Mouse (Mus musculus): ENCODE results near the gene Stil. TPM values are rescaled to one million over a fixed set of nuclear protein-coding genes. Genes with fewer than 3 reads are reported as not detected.
A peak's percentile ranks its signal among the peaks of the same experiment; 100 is the strongest.

Gene Stil
- polyA plus RNA-seq, 1 experiment: 0.28 TPM

- peak; percentile 62 for DNase-seq
- peaks cover 3% of the 10 kb centered on the region for H3K4me1 ChIP-seq (ENCODE audit: control insufficient read depth, insufficient read depth, low read length)
- WGBS: 1% methylated on average over 48 of the region's 48 CpGs
Observed at GRCm38 (mm10) chr4:115056921-115057673, 57.1 kb downstream of the Stil start.

GRCm38 (mm10) chr4:115057674-115058316 is 57.8 kb downstream of the Stil start:
- peak overlapping the region; percentile 75 for H3K4me3 ChIP-seq (replicated peaks; ENCODE audit: extremely low read depth, low read depth, low read length)
- H3K4me1 ChIP-seq (ENCODE audit: control insufficient read depth, insufficient read depth, low read length): peaks cover 3% of the 10 kb centered on the region
- 3% methylated on average over 33 of the region's 33 CpGs for WGBS
- TF ChIP-seq CTCF (IDR thresholded peaks at IDR 0.05; ENCODE audit: insufficient read depth, low read length): no peak
- no peak for TF ChIP-seq POLR2A (IDR thresholded peaks at IDR 0.05; ENCODE audit: borderline replicate concordance, extremely low read depth, low read depth, low read length)
- peak; percentile 40 for DNase-seq

More at GRCm38 (mm10) chr4:115056921-115057673, 57.1 kb downstream of the Stil start:
- TF ChIP-seq CTCF (IDR thresholded peaks at IDR 0.05; ENCODE audit: insufficient read depth, low read length): no peak
- TF ChIP-seq POLR2A (IDR thresholded peaks at IDR 0.05; ENCODE audit: borderline replicate concordance, extremely low read depth, low read depth, low read length): peak; percentile 70
- H3K4me3 ChIP-seq (replicated peaks; ENCODE audit: extremely low read depth, low read depth, low read length): peak overlapping the region; percentile 75

- peaks cover 3% of the 10 kb centered on the region; the same call in 1 of the 2 replicates for H3K4me1 ChIP-seq (ENCODE audit: control insufficient read depth, insufficient read depth, low read length)
- 3% methylated on average over 20 of the region's 20 CpGs for WGBS
- peak; percentile 47 for DNase-seq
- H3K4me3 ChIP-seq (replicated peaks; ENCODE audit: extremely low read depth, low read depth, low read length): peak overlapping the region; percentile 61
- TF ChIP-seq CTCF (IDR thresholded peaks at IDR 0.05; ENCODE audit: insufficient read depth, low read length) (no peak), POLR2A (IDR thresholded peaks at IDR 0.05; ENCODE audit: borderline replicate concordance, extremely low read depth, low read depth, low read length) (peak; percentile 34; the same call in 1 of the 2 replicates)
Observed at GRCm38 (mm10) chr4:115058317-115058761, 58.4 kb downstream of the Stil start.

- WGBS: 11% methylated on average over 23 of the region's 23 CpGs
- Histone ChIP-seq H3K4me3 (replicated peaks; ENCODE audit: extremely low read depth, low read depth, low read length) (peak overlapping the region; percentile 50), H3K4me1 (ENCODE audit: control insufficient read depth, insufficient read depth, low read length) (peaks cover 3% of the 10 kb centered on the region; the same call in 1 of the 2 replicates)
- DNase-seq: no peak
- TF ChIP-seq POLR2A (IDR thresholded peaks at IDR 0.05; ENCODE audit: borderline replicate concordance, extremely low read depth, low read depth, low read length): no peak; the same call in 1 of the 2 replicates
- TF ChIP-seq CTCF (IDR thresholded peaks at IDR 0.05; ENCODE audit: insufficient read depth, low read length): no peak
Observed at GRCm38 (mm10) chr4:115058871-115059590, 59.1 kb downstream of the Stil start.

- peak; percentile 31 for DNase-seq
- WGBS: 27% methylated on average over 12 of the region's 12 CpGs
- no peak for TF ChIP-seq CTCF (IDR thresholded peaks at IDR 0.05; ENCODE audit: insufficient read depth, low read length)
- peak; percentile 34; the same call in 1 of the 2 replicates for TF ChIP-seq POLR2A (IDR thresholded peaks at IDR 0.05; ENCODE audit: borderline replicate concordance, extremely low read depth, low read depth, low read length)
- H3K4me3 ChIP-seq (replicated peaks; ENCODE audit: extremely low read depth, low read depth, low read length): peak overlapping the region; percentile 77
- H3K4me1 ChIP-seq (ENCODE audit: control insufficient read depth, insufficient read depth, low read length): peaks cover 3% of the 10 kb centered on the region; the same call in 1 of the 2 replicates
Observed at GRCm38 (mm10) chr4:115059871-115060270, 59.9 kb downstream of the Stil start.

- Histone ChIP-seq H3K4me1 (ENCODE audit: control insufficient read depth, insufficient read depth, low read length) (peaks cover 3% of the 10 kb centered on the region; the same call in 1 of the 2 replicates), H3K4me3 (replicated peaks; ENCODE audit: extremely low read depth, low read depth, low read length) (no peak overlapping the region)
- no peak for DNase-seq
- WGBS: 21% methylated on average over 3 of the region's 3 CpGs
- no peak for TF ChIP-seq CTCF (IDR thresholded peaks at IDR 0.05; ENCODE audit: insufficient read depth, low read length)
- no peak for TF ChIP-seq POLR2A (IDR thresholded peaks at IDR 0.05; ENCODE audit: borderline replicate concordance, extremely low read depth, low read depth, low read length)
Observed at GRCm38 (mm10) chr4:115060753-115061152, 60.8 kb downstream of the Stil start.

GRCm38 (mm10) chr4:115062540-115062874 is 62.5 kb downstream of the Stil start:
- no peak for DNase-seq

GRCm38 (mm10) chr4:115062875-115063517 is 63.0 kb downstream of the Stil start:
- under 1% methylated on average over 53 of the region's 58 CpGs for WGBS
- peak overlapping the region; percentile 58 for H3K4me3 ChIP-seq (replicated peaks; ENCODE audit: extremely low read depth, low read depth, low read length)
- H3K4me1 ChIP-seq (ENCODE audit: control insufficient read depth, insufficient read depth, low read length): no peaks in the 10 kb centered on the region; the same call in 1 of the 2 replicates
- no peak for TF ChIP-seq POLR2A (IDR thresholded peaks at IDR 0.05; ENCODE audit: borderline replicate concordance, extremely low read depth, low read depth, low read length)
- TF ChIP-seq CTCF (IDR thresholded peaks at IDR 0.05; ENCODE audit: insufficient read depth, low read length): no peak
- no peak for DNase-seq

More at GRCm38 (mm10) chr4:115062540-115062874, 62.5 kb downstream of the Stil start:
- no peak for TF ChIP-seq CTCF (IDR thresholded peaks at IDR 0.05; ENCODE audit: insufficient read depth, low read length)
- no peak for TF ChIP-seq POLR2A (IDR thresholded peaks at IDR 0.05; ENCODE audit: borderline replicate concordance, extremely low read depth, low read depth, low read length)
- peak overlapping the region; percentile 58 for H3K4me3 ChIP-seq (replicated peaks; ENCODE audit: extremely low read depth, low read depth, low read length)
- H3K4me1 ChIP-seq (ENCODE audit: control insufficient read depth, insufficient read depth, low read length): no peaks in the 10 kb centered on the region; the same call in 1 of the 2 replicates
- 4% methylated on average over 9 of the region's 9 CpGs for WGBS
